Mouse (Mus musculus): ENCODE data around the gene Chd9. TPM values are rescaled to one million over a fixed set of nuclear protein-coding genes. Genes with fewer than 3 reads are reported as not detected.

The Chd9 gene
- 10 to 100 TPM; 38.8 to 72.8 TPM for total RNA-seq (2021)
- long read RNA-seq, experiment 1, partial matches to known transcripts = 1 of 24 reads
- long read RNA-seq, experiment 1, other reads (novel, unspliced or antisense) = 21 of 24 reads
- long read RNA-seq, experiment 2, partial matches to known transcripts = 2 of 43 reads
- long read RNA-seq, experiment 2, other reads (novel, unspliced or antisense) = 36 of 43 reads

- peak; percentile 95 for DNase-seq
Observed at GRCm38 (mm10) chr8:90828181-90828986, at the start of gene Chd9. Gene Chd9, plus strand, starts transcription at chr8:90828352.

- no peak for DNase-seq
Observed at GRCm38 (mm10) chr8:90791616-90792015, 36.5 kb upstream of the Chd9 start.

GRCm38 (mm10) chr8:90793710-90794109 lies 34.4 kb upstream of the Chd9 start:
- peak; percentile 50 for DNase-seq

GRCm38 (mm10) chr8:90794990-90795861 lies 32.9 kb upstream of the Chd9 start:
- peak; percentile 55 for DNase-seq

GRCm38 (mm10) chr8:90799473-90799872 lies 28.7 kb upstream of the Chd9 start:
- no peak for DNase-seq

- no peak for DNase-seq
Observed at GRCm38 (mm10) chr8:90813602-90814320, 14.4 kb upstream of the Chd9 start.

- DNase-seq = no peak
Observed at GRCm38 (mm10) chr8:90816061-90816882, 11.9 kb upstream of the Chd9 start.

- DNase-seq = no peak
Observed at GRCm38 (mm10) chr8:90817293-90817692, 10.9 kb upstream of the Chd9 start, which contains the start of gene Gm19935. Gene Gm19935, minus strand, starts transcription at chr8:90817393.

GRCm38 (mm10) chr8:90819561-90820320 lies 8.4 kb upstream of the Chd9 start:
- no peak for DNase-seq

- DNase-seq = no peak
Observed at GRCm38 (mm10) chr8:90820321-90820696, 7.8 kb upstream of the Chd9 start.

GRCm38 (mm10) chr8:90822443-90822842 lies 5.7 kb upstream of the Chd9 start:
- DNase-seq = no peak

- DNase-seq = no peak
Observed at GRCm38 (mm10) chr8:90825459-90825871, 2.7 kb upstream of the Chd9 start.

GRCm38 (mm10) chr8:90828987-90829740 lies 1.0 kb downstream of the Chd9 start:
- DNase-seq = no peak

- no peak for DNase-seq
Observed at GRCm38 (mm10) chr8:90829825-90830224, 1.7 kb downstream of the Chd9 start.

- no peak for DNase-seq
Observed at GRCm38 (mm10) chr8:90830980-90831379, 2.8 kb downstream of the Chd9 start.

- DNase-seq = no peak
Observed at GRCm38 (mm10) chr8:90832576-90833289, 4.6 kb downstream of the Chd9 start.

GRCm38 (mm10) chr8:90833628-90834320 lies 5.6 kb downstream of the Chd9 start:
- peak; percentile 53 for DNase-seq

- DNase-seq = no peak
Observed at GRCm38 (mm10) chr8:90834321-90834672, 6.1 kb downstream of the Chd9 start.

Data from gastrocnemius, postnatal 25 days (tissue).